Mouse (Mus musculus): ENCODE results near the gene Cacnb3. TPM values are rescaled to one million over a fixed set of nuclear protein-coding genes. Genes with fewer than 3 reads are reported as not detected.
A peak's percentile ranks its signal among the peaks of the same experiment; 100 is the strongest.

Gene Cacnb3
- total RNA-seq, 2 experiments from 2014 or later = 139 to 147 TPM

DNA sequence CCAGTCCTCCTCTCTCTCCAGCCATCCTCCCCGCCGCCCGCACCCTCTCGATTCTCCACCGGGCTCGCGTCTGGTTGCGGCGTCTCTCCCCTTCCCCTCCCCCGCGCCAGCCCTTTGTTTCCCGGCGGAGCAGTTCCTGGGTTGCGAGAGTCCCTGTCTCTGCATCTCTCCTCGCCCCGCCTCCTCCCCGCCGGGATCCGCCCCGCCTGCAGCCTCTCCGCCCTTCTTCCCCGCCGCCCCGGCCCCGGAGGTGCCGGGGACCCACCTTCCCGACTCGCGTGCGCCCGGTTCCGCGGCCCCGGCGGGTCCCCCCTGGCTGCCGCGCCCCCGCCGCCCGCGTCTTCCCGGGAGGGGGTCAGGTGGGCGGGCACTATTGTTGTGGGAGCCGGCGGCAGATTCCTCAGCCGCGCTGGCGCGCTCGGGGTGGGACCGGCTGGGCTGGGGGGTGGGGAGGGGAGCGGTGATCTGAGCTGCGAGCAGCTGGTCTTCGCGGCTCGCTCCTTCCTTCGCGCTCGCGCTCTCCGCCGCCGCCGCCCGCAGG is 4.0 kb downstream of the Cacnb3 start:
- DNase-seq (ENCODE audit: low spot score in 2 of 2) = peak; percentile 77 to 86

- DNase-seq (ENCODE audit: low spot score in 2 of 2) = peak in 1 of 2 experiments; percentile 41
Observed at GRCm38 (mm10) chr15:98635291-98635841, 4.7 kb downstream of the Cacnb3 start.

GRCm38 (mm10) chr15:98636517-98636916 is 5.9 kb downstream of the Cacnb3 start:
- peak; percentile 42 to 60 for DNase-seq (ENCODE audit: low spot score in 2 of 2)

DNA sequence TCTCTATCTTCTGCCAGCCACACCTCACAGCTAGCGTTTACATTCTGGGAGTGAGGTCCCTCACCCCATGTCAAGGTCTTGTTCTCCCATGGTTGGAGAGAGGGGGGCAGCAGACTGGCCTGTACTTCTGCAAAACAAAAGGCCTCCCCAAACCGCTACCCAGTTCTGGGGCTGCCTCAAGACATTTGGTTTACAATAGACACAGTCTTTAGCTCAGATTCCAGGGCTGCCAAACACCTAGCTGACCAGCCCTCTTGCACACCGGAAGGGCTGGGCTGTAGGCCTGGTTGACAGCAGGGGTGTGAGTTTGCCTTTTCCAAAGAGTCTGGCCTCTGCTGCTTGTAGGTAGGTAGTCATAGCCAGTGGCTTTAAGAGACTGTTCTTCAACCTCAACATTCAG is 6.5 kb downstream of the Cacnb3 start:
- DNase-seq (ENCODE audit: low spot score in 2 of 2) = no peak

- no peak for DNase-seq (ENCODE audit: low spot score in 2 of 2)
Observed at GRCm38 (mm10) chr15:98640157-98640556, 9.5 kb downstream of the Cacnb3 start.

DNA sequence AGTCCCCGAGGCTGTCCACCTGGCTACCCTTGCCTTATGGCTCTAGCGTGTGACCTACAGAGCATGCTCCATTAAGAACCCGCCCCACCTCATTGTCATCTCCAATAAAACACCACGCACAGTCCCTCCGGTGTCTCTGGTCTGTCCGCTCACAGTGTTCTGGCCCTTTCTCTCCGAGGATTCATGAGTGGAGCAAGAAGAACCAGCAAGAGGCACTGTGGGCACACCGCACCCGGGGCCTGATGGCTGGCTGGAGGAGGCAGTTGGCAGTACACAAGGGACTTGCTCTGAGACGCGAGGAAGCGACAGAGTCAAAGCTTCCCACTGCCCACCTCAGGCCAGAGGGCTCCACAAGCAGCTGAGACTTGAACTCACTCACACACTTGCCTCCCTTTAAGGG is 13.8 kb downstream of the Cacnb3 start:
- DNase-seq (ENCODE audit: low spot score in 2 of 2) = peak in 1 of 2 experiments; percentile 36

DNA sequence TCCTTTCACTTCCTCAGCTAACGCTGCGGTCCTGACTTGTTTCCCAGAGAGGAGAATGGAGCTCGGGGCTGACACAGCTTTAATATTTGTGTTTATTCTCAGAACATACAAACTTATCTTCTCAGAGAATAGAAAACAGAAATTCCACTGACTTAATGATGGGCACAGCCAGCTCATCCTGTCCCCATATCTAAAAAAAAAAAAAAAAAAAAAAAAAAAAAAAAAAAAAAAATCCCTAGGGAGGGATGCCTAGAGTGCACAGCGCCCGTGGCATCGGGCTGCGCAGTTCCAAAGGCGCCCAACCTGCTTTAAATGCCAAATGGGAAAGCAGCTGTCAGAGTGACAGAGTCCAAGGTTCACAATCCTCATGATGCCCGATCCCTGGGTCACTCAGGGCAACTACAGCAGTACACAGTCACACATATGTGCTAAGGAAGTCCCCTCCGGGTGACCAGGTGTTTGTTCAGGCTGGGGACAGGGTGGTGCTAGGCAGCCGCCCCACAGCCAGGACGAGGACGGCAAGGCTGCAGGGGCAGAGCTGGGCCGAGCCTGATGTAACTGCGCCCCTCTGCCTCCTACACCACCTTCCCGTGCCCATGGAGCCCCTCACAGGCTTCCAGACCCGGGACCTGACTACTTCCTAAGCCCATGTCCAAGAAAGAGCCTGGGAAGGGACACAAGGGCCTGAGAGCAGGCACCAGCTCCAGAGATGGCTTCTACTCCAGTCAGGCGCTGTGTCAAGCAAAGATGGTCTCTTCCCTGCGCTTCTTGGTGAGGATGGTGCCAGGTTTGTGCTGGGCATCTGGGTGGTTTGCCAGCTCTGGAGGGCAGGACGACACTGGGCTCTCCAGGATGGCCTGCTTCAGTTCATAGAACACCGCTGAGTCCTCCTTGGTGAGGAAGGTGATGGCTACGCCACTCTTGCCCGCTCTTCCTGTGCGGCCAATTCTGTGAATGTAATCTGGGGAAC is 14.7 kb downstream of the Cacnb3 start:
- no peak for DNase-seq (ENCODE audit: low spot score in 2 of 2)

DNA sequence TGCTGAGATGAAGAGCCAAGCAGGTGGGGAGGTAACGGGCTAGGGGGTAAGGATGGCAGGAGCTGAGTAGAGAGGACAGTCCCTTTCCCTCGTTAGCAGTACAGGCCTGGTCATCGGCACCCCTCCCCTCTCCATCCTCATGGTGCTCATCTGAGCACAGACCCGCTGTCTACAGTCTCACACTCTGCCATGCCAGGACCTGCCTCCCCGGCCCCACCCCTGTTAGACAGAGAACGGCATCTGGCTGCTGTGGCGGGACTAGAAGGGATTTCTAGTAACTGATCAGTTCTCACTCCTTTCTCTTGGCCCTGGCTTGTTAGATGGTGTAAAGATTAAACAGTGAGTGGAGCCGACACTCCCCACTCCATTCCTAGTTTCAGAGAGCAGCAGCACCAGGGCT is 16.1 kb downstream of the Cacnb3 start:
- no peak for DNase-seq (ENCODE audit: low spot score in 2 of 2)

DNA sequence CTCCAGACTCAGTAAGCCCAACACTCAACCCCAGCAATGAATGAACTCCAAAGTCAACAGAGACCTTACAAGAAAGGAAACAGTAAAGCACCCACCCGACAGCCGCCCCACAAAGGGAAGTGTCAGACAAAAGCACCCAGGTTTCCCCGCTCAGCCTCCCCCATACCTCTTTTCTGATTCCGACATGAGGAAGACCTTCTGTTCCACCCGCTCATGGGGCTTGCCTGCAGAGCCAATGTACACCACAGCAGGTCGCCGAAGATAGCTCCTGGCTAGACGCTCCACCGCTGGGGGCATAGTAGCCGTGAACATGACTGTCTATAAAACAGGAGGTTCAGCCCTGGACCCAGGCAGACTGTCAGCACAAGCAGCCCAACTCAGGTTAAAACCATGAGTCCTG is 16.7 kb downstream of the Cacnb3 start:
- no peak for DNase-seq (ENCODE audit: low spot score in 2 of 2)

GRCm38 (mm10) chr15:98648071-98648470 is 17.4 kb downstream of the Cacnb3 start:
- peak in 1 of 2 experiments; percentile 47 for DNase-seq (ENCODE audit: low spot score in 2 of 2)

DNA sequence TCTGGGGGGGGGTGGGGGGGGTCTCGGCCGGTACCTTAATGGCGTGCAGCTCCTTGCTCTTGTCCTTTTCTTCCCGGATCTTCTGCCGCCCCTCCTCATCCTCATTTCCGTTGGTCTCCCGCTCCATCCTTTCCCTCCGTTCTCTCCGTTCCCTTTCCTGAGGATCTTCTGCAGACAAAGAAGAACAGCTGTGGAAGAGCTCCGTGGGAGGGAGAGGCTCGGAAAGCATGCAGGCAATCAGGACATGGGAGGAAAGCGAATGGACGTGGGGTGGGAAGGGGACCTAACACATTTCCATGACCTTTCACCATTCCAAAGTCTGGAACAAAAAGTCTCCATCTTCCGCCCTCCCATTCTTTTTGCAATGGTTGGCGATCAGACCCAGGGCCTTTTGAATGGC is 20.8 kb downstream of the Cacnb3 start:
- DNase-seq (ENCODE audit: low spot score in 2 of 2) = no peak

- DNase-seq (ENCODE audit: low spot score in 2 of 2) = no peak
Observed at GRCm38 (mm10) chr15:98652174-98652573, 21.5 kb downstream of the Cacnb3 start.

- no peak for DNase-seq (ENCODE audit: low spot score in 2 of 2)
Observed at GRCm38 (mm10) chr15:98656982-98657751, 26.5 kb downstream of the Cacnb3 start.

DNA sequence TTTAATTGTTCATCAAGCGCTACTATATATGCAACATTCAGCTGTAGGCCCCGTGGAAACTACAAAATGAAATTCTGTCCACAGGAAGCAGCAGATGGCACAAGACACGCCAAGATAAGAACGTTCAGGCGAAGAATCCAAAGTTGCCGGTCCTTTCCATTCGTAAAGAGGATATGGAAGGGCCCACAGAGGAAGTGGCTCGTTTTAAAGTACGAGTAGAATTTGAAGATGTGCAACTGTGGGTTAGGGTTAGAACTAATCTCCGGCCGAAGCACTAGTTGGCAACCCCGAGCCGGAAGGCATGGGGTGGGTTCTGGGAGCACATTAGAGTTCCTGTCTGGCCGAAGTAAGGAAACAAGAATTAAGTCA is 31.5 kb downstream of the Cacnb3 start:
- no peak for DNase-seq (ENCODE audit: low spot score in 2 of 2)

DNA sequence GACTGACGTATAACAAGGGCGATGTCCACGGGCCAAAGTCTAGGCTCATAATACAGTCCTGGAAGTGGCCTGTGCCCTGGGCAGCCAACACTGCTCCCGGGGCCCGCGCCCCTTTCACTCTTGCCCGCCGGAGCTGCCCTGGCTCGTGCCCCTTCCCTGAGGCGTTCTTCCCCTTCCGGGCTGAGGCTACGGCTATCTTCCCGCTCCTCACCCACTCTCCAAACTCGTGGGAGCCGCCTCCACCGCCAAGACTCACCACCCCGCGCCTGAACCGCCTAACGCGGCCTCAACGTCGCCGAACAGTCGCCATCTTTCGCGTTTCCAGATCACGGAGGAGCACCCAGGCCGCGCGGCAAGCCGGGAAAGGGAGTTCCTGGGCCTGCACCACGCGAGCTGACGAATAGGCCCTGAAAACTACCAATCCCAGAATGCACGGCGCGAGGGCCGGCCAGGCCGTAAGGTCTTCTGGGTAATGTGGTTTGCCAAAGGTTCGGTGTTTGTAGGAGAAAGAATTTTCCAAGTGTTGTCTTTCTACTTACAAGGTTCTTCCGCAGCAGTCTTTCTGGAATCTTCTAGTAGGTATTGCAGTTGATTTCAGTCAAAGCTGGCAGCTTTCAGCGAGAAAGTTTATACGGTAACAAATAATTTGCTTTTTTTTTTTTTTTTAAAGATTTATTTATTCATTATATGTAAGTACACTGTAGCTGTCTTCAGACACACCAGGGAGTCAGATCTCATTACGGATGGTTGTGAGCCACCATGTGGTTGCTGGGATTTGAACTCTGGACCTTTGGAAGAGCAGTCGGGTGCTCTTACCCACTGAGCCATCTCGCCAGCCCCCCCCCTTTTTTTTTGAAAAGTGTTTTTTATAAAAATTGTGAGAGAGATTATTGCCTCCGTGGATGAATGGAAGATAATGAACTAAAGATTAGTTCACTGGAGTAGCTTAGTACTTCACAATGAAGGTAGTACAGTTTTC is 32.2 kb downstream of the Cacnb3 start, which contains the start of gene Ddx23:
TSS of gene Ddx23 (minus strand) at position 328 of the 979 bp plus-strand sequence.
- peak; percentile 95 for DNase-seq (ENCODE audit: low spot score in 2 of 2)

DNA sequence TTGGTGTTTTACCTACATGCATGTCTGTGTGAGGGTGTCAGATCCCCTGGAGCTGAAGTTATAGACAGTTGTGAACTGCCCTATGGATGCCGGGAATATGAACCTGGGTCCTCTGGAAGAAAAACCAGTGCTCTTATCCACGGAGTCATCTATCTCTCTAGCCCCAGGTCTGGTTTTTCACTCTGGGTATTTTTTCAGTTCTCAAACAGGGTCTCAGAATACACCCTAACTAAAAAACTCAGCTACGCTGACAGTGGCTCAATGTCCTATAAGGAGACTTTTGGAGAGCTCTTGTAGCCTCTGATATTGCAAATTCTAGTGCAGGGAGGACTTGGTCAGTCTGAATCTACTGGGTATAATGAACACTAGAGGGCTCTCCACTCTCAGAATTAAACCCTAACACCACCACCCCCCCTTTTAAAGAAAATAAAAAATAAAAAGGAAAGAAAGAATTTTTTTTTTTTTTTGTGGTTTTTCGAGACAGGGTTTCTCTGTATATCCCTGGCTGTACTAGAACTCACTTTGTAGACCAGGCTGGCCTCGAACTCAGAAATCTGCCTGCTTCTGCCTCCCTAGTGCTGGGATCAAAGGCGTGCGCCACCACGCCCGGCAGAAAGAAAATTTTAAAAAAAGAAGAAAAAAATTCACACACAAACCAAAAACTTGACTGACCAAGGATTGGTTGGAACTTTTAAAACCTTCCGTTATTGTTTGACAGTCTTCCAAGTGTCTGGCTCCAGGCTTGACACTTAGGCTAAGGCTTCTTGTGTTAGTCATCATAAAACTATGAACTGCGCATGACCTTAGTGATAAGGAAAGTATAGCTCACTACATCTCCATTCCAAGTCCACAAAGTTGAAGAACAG is 33.6 kb downstream of the Cacnb3 start:
- DNase-seq (ENCODE audit: low spot score in 2 of 2) = no peak

DNA sequence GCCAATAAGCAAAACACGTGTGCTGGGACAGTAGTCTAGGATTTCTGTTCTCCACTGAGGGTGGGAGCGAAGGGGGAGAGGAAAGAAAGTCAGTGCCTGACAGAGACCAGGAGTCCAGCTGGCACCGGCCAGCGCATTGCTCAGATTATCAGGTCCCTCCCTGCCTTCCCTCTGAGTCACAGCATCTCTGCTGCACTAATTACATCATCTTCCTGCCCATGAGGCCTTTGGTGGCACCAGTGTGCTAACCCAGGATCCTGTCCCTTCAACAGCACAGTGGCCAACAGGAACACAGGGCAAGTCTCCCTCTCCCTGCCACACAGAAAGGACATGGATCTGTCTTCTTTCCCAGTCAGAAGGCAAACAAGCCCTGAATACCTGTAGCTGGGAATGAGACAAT is 42.0 kb downstream of the Cacnb3 start:
- DNase-seq (ENCODE audit: low spot score in 2 of 2) = no peak

GRCm38 (mm10) chr15:98673732-98674131 is 43.1 kb downstream of the Cacnb3 start:
- DNase-seq (ENCODE audit: low spot score in 2 of 2) = no peak

DNA sequence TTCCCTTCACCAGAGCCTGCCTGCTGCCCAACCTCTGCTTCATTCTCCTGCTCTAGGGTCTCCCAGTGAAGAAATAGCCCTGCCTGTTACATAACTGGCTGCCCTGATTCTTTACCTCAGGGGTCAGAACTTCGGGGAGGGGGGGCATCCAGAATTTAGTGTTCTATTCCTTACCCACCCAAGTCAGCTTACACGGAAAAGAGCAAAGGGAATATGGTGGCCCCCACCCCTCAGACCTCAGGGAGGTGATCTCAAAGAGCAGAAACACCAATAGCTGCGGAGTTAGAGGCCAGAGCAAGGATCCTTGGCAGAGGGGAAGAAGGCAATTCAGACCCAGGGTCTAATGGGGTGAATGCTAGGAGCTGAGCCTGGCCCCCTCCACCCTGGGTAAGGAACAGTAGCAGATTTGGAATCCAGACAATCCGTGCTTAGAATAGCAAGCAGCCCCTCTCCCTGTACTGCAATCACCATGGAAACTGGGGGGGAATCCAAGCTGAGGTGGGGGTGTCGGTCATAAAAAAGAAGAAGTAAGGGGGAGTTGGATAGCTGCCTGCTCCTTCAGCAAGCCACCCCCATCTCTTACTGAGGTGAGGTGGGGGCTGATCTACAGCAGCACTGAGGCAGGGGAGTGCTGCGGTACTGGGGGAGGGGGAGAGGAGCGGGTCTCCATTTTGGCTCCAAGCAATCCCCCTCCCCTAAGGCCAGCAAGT is 43.8 kb downstream of the Cacnb3 start:
- peak; percentile 64 to 72 for DNase-seq (ENCODE audit: low spot score in 2 of 2)

Data from layer of hippocampus, postnatal 10 days (tissue).